Mouse (Mus musculus) spleen, adult 18-20 months (tissue): ENCODE measurements around the gene Cd3e.
"Not testable (repeated sequence)": the region's sequence is repeated elsewhere in the genome, so short reads cannot be mapped to it uniquely, and the experiment has no call there.

Experiments used
- DNase-seq, 2 experiments: peaks; one replicate each; pipeline ENCODE4 v3.0.0; 2022; ENCODE audit warnings: mixed read lengths in 2 of 2

Cd3e gene

GRCm38 (mm10) chr9:44977813-44978212 is 31.6 kb downstream of the Cd3e start:
- no peak for DNase-seq

- DNase-seq: no peak
Observed at GRCm38 (mm10) chr9:44969450-44969849, 40.0 kb downstream of the Cd3e start.

GRCm38 (mm10) chr9:44967763-44968162 is 41.7 kb downstream of the Cd3e start:
- DNase-seq: not testable (repeated sequence)

GRCm38 (mm10) chr9:44966815-44967242 is 42.6 kb downstream of the Cd3e start:
- peak; percentile 51 to 75 for DNase-seq

GRCm38 (mm10) chr9:44965833-44966466 is 43.5 kb downstream of the Cd3e start:
- no peak for DNase-seq

GRCm38 (mm10) chr9:44965126-44965832 is 44.1 kb downstream of the Cd3e start, which contains the start of gene Ube4a:
Ube4a (minus strand) TSS chr9:44965600.
- DNase-seq: peak; percentile 98 to 99

GRCm38 (mm10) chr9:44954432-44954831 is 55.0 kb downstream of the Cd3e start:
- DNase-seq: no peak
